ENCODE assay signal across 10 mouse cellular contexts in the genomic region with DNA sequence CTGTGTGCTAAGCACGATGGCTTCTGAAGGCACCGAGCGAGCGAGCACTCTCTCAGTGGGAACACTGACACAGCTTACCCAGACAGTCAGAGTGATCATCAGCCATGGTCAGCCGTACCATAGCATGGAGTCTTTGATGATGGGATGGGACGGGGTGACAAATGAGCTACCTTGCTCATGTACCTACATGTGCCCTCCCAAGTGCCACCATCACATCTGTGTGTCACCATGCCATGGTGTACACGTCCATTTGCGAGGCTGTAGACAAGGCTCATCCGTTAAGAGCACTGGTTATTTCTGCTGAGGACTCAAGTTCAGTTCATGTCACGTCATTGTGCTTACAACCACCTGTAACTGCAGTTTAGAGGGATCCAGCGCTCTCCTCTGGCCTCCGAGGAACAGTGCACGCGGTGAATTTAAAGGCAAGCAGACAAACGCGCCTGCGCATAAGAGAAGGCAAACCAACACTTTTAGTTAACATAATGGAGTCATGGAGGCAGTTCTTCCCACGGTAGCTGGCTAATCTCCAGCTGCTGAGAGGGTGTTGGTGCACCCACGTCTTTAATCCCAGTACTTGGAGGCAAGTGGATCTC.
"Had no signal": no experiment of that assay in that cellular context is flagged by ENCODE, and none has a peak within 500 bp of the region (broad histone marks: within the 10 kb centered on the region; RNA-seq: fewer than 3 reads in every experiment).

No protein-coding gene starts in this region.

- H3K9me3 ChIP-seq: intestine, embryonic 15.5 days; limb, embryonic 10.5 days; liver, embryonic 15.5 days; midbrain, embryonic 12.5 days had no signal

- DNase-seq: kidney, adult 2 months; lung, embryonic 14.5 days; right cerebral cortex, postnatal 14 days; thymus, postnatal 4 days had no signal

- H3K9ac ChIP-seq: intestine, embryonic 15.5 days; liver, embryonic 15.5 days; lung, embryonic 14.5 days; midbrain, embryonic 12.5 days had no signal

- H3K36me3 ChIP-seq: intestine, embryonic 15.5 days; limb, embryonic 10.5 days; liver, embryonic 15.5 days; midbrain, embryonic 12.5 days had no signal

- ATAC-seq: intestine, embryonic 15.5 days; midbrain, embryonic 16.5 days had no signal

- H3K4me2 ChIP-seq: intestine, embryonic 15.5 days; liver, embryonic 11.5 days; liver, embryonic 15.5 days; lung, embryonic 14.5 days; midbrain, embryonic 12.5 days had no signal

- H3K4me3 ChIP-seq: intestine, embryonic 15.5 days; limb, embryonic 10.5 days; liver, embryonic 15.5 days; midbrain, embryonic 12.5 days had no signal

- H3K27ac ChIP-seq: intestine, embryonic 15.5 days; limb, embryonic 10.5 days; liver, embryonic 15.5 days; midbrain, embryonic 12.5 days had no signal
